Mouse (Mus musculus) heart, embryonic 12.5 days (tissue): Measurements from ENCODE around the gene 6430531B16Rik. TPM values are rescaled to one million over a fixed set of nuclear protein-coding genes. Genes with fewer than 3 reads are reported as not detected.

Experiments
- ATAC-seq: fragments of 200-750 bp; cut with Nextera tagmentation; 2 replicates; pipeline ENCODE4 v1.8.0; 2017; ENCODE audit warnings: moderate TSS enrichment, moderate library complexity; ENCODE audit not compliant: insufficient number of reproducible peaks, low FRiP score
- H3K27ac ChIP-seq: fragments of 300-500 bp; sonication (generic); 2 replicates; pipeline ENCODE4 v1.5.1; 2016; ENCODE audit warnings: mild to moderate bottlenecking, moderate library complexity; ENCODE audit not compliant: poor library complexity, severe bottlenecking
- H3K27me3 ChIP-seq: fragments of 300-500 bp; sonication (generic); replicated peaks from 2 replicates; pipeline ENCODE4 v1.6.1; 2016; ENCODE audit warnings: mild to moderate bottlenecking, moderate library complexity
- H3K36me3 ChIP-seq: fragments of 300-500 bp; sonication (generic); 2 replicates; pipeline ENCODE4 v1.6.1; 2016; ENCODE audit warnings: mild to moderate bottlenecking, moderate library complexity
- H3K4me1 ChIP-seq: fragments of 300-500 bp; sonication (generic); replicated peaks from 2 replicates; pipeline ENCODE4 v1.6.1; 2016; ENCODE audit warnings: mild to moderate bottlenecking
- H3K4me2 ChIP-seq: fragments of 300-500 bp; sonication (generic); 2 replicates; pipeline ENCODE4 v1.6.1; 2016; ENCODE audit warnings: mild to moderate bottlenecking, moderate library complexity
- H3K4me3 ChIP-seq: fragments of 300-500 bp; sonication (generic); 2 replicates; pipeline ENCODE4 v1.5.1; 2016; ENCODE audit warnings: mild to moderate bottlenecking
- H3K9ac ChIP-seq: fragments of 300-500 bp; sonication (generic); 2 replicates; pipeline ENCODE4 v1.6.1; 2016; ENCODE audit warnings: mild to moderate bottlenecking, moderate library complexity
- H3K9me3 ChIP-seq: fragments of 300-500 bp; sonication (generic); replicated peaks from 2 replicates; pipeline ENCODE4 v1.6.1; 2016; ENCODE audit warnings: mild to moderate bottlenecking, moderate library complexity
- WGBS: fragments of 180-500 bp; shearing (Covaris S2); methylation state at CpG from one replicate; pipeline ENCODE4 v1.1.7; 2016; 5-methylcytosine and 5-hydroxymethylcytosine counted together
- polyA plus RNA-seq: library from polyadenylated mRNA; unstranded; fragments of >200 nt; fragmentation: Nextera tagmentation; extraction: Ambion mirVana; gene quantifications from 2 replicates; pipeline ENCODE4 v1.2.1, GENCODE M21; 2016

The 6430531B16Rik gene
- polyA plus RNA-seq, 1 experiment from 2014 or later = 0.27 TPM

DNA sequence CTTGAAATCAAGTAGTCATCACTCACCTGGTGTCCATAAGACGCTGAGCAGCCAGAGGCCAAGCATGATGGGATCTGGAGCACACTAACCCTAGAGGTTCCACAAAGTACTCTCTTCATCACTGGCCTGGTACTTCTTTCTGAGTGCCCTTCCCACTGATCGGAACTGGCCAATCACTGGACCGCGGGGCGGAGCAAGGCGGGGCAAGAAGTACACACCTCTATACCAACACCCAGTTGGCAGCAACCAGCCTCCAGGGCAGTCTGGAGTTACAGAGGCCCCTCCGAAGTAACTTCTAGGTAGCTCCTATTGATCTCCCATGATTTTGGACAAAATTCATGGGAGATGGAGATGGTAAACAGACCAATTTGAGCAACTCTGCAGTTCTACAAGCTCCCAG is 13.9 kb upstream of the 6430531B16Rik start, which contains the start of gene Adam8:
TSS of gene Adam8 (minus strand) at position 157 of the 400 bp plus-strand sequence.
- WGBS = 29% methylated on average over 7 of the region's 7 CpGs
- no peaks in the 10 kb centered on the region for H3K9me3 ChIP-seq
- no peak within 1 kb of the TSS for H3K27ac ChIP-seq
- no peak within 1 kb of the TSS for H3K4me2 ChIP-seq
- H3K27me3 ChIP-seq = peaks cover 51% of the 10 kb centered on the region
- no peak within 1 kb of the TSS for H3K9ac ChIP-seq
- ATAC-seq = no peak
- no peaks in the 10 kb centered on the region for H3K4me1 ChIP-seq
- H3K4me3 ChIP-seq = no peak within 1 kb of the TSS
- H3K36me3 ChIP-seq = peaks cover 27% of the 10 kb centered on the region

- no peak overlapping the region for H3K27ac ChIP-seq
- WGBS = 73% methylated on average over 8 of the region's 8 CpGs
- peaks cover 15% of the 10 kb centered on the region for H3K36me3 ChIP-seq
- peaks cover 66% of the 10 kb centered on the region for H3K27me3 ChIP-seq
- H3K4me2 ChIP-seq = no peak overlapping the region
- H3K4me1 ChIP-seq = no peaks in the 10 kb centered on the region
- H3K9ac ChIP-seq = no peak overlapping the region
- no peak overlapping the region for H3K4me3 ChIP-seq
- ATAC-seq = no peak
- H3K9me3 ChIP-seq = no peaks in the 10 kb centered on the region
These were observed 12.4 kb upstream of the 6430531B16Rik start for GRCm38 (mm10) chr7:139990864-139991394.

- H3K27ac ChIP-seq = no peak overlapping the region
- 75% methylated on average over 9 of the region's 9 CpGs for WGBS
These were observed 9.7 kb upstream of the 6430531B16Rik start for GRCm38 (mm10) chr7:139988272-139988671.

GRCm38 (mm10) chr7:139984505-139984904 is 6.0 kb upstream of the 6430531B16Rik start:
- H3K4me1 ChIP-seq = 0 out of 2 replicates have a peak, but pooled peaks cover 3% of the 10 kb centered on the region
- 0 out of 2 replicates have a peak, but pooled peaks cover 2% of the 10 kb centered on the region for H3K36me3 ChIP-seq
- H3K4me2 ChIP-seq = no peak overlapping the region
- no peak overlapping the region for H3K9ac ChIP-seq
- peaks cover 82% of the 10 kb centered on the region for H3K27me3 ChIP-seq
- no peaks in the 10 kb centered on the region for H3K9me3 ChIP-seq
- no peak overlapping the region for H3K27ac ChIP-seq
- no peak overlapping the region for H3K4me3 ChIP-seq
- ATAC-seq = no peak
- 82% methylated on average over 11 of the region's 11 CpGs for WGBS

More at GRCm38 (mm10) chr7:139988272-139988671, 9.7 kb upstream of the 6430531B16Rik start:
- Histone ChIP-seq H3K4me1 (no peaks in the 10 kb centered on the region), H3K4me3 (no peak overlapping the region), H3K9me3 (no peaks in the 10 kb centered on the region), H3K36me3 (0 out of 2 replicates have a peak, but pooled peaks cover 2% of the 10 kb centered on the region), H3K4me2 (no peak overlapping the region), H3K27me3 (peaks cover 87% of the 10 kb centered on the region), H3K9ac (no peak overlapping the region)
- no peak for ATAC-seq

DNA sequence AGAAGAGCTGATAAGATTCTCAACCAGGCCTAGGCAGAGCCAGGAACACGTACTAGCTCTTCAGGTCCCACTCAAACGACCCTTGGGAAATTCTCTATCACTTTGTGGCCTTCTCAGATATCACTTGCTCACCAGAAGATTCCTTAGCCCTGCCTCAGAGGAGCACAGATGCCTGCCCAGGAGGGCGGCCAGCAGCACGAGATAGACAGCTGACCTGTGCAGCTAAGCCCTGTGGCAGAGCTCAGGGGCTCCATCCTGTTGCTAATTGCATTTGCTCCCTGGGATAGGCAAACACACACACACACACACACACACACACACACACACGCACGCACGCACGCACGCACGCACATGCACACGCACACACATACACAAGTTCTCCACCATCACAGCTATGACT is 3.5 kb upstream of the 6430531B16Rik start:
- H3K9ac ChIP-seq = no peak overlapping the region
- peaks cover 8% of the 10 kb centered on the region; the same call in 1 of the 2 replicates for H3K4me1 ChIP-seq
- no peak for ATAC-seq
- 0 out of 2 replicates have a peak, but pooled peaks cover 2% of the 10 kb centered on the region for H3K36me3 ChIP-seq
- H3K9me3 ChIP-seq = no peaks in the 10 kb centered on the region
- H3K27me3 ChIP-seq = peaks cover 76% of the 10 kb centered on the region
- H3K27ac ChIP-seq = no peak overlapping the region
- H3K4me2 ChIP-seq = no peak overlapping the region
- 69% methylated on average over 11 of the region's 11 CpGs for whole genome bisulfite sequencing
- H3K4me3 ChIP-seq = no peak overlapping the region

GRCm38 (mm10) chr7:139980778-139981177 is 2.2 kb upstream of the 6430531B16Rik start:
- H3K9ac ChIP-seq = no peak overlapping the region
- ATAC-seq = no peak
- H3K4me1 ChIP-seq = peaks cover 8% of the 10 kb centered on the region; the same call in 1 of the 2 replicates
- no peaks in the 10 kb centered on the region for H3K36me3 ChIP-seq
- H3K27me3 ChIP-seq = peaks cover 76% of the 10 kb centered on the region
- H3K27ac ChIP-seq = no peak overlapping the region
- no peaks in the 10 kb centered on the region for H3K9me3 ChIP-seq
- 46% methylated on average over 3 of the region's 3 CpGs for WGBS
- no peak overlapping the region for H3K4me2 ChIP-seq
- H3K4me3 ChIP-seq = no peak overlapping the region

- Histone ChIP-seq H3K9me3 (peaks cover 6% of the 10 kb centered on the region; the same call in 1 of the 2 replicates), H3K27ac (no peak overlapping the region), H3K36me3 (no peaks in the 10 kb centered on the region), H3K9ac (no peak overlapping the region), H3K27me3 (peaks cover 69% of the 10 kb centered on the region), H3K4me1 (peaks cover 8% of the 10 kb centered on the region; the same call in 1 of the 2 replicates), H3K4me2 (peak overlapping the region; percentile 89), H3K4me3 (peak overlapping the region; percentile 57)
- peak; percentile 30 for ATAC-seq
- 41% methylated on average over 13 of the region's 13 CpGs for WGBS
These were observed 610 bp upstream of the 6430531B16Rik start for GRCm38 (mm10) chr7:139979011-139979719.

DNA sequence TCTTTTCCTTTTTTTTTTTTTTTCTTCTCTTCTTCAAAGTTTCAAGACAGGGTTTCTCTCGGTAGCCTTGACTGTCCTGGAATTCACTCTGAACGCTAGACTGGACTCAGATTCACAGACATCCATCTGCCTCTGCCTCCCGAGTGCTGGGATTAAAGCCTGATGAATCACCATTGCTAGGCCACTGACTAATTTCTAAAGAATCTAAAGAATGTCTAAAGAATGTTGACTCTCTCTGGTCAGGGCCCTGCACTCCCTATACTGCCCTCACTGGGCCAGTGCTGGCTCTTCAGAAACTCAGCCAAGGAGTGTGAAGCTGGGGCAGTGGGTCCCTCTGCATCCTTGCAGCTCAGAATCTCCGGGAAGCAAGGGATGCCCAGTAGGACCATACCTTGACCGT is 3.1 kb downstream of the 6430531B16Rik start:
- H3K27ac ChIP-seq = no peak overlapping the region
- WGBS = 50% methylated on average over 5 of the region's 5 CpGs
- H3K4me1 ChIP-seq = peaks cover 5% of the 10 kb centered on the region; the same call in 1 of the 2 replicates
- H3K36me3 ChIP-seq = no peaks in the 10 kb centered on the region
- H3K9me3 ChIP-seq = peaks cover 6% of the 10 kb centered on the region; the same call in 1 of the 2 replicates
- no peak overlapping the region for H3K4me2 ChIP-seq
- no peak for ATAC-seq
- H3K27me3 ChIP-seq = peaks cover 74% of the 10 kb centered on the region
- no peak overlapping the region for H3K4me3 ChIP-seq
- no peak overlapping the region for H3K9ac ChIP-seq

- Histone ChIP-seq H3K9ac (no peak overlapping the region), H3K36me3 (no peaks in the 10 kb centered on the region)
- WGBS = 74% methylated on average over 10 of the region's 10 CpGs
These were observed 4.2 kb downstream of the 6430531B16Rik start for GRCm38 (mm10) chr7:139974307-139974706.

DNA sequence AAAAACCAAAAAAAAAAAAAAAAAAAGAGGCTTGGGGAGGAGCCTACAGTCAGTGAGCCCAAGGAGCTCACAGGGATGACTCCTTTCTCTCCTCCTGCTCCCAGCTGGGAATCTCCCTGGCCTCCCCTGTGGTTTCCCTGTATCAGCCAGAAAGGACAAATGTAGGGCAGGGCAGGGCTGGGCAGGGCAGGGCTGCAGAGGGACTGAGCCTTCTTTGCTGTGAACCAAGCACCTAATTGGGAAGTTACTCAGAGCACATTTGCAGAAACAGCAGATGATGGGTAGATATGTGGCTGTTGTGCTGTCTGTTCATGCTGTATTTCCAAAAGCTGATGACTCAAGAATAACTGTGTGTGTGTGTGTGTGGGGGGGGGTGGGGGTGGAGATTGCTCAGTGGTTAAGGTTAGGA is 5.6 kb downstream of the 6430531B16Rik start:
- Histone ChIP-seq H3K27me3 (peaks cover 73% of the 10 kb centered on the region), H3K27ac (no peak overlapping the region), H3K4me3 (no peak overlapping the region), H3K36me3 (no peaks in the 10 kb centered on the region), H3K4me2 (no peak overlapping the region), H3K9me3 (peaks cover 6% of the 10 kb centered on the region; the same call in 1 of the 2 replicates), H3K4me1 (no peaks in the 10 kb centered on the region), H3K9ac (no peak overlapping the region)
- no peak for ATAC-seq

More at GRCm38 (mm10) chr7:139974307-139974706, 4.2 kb downstream of the 6430531B16Rik start:
- Histone ChIP-seq H3K27me3 (peaks cover 71% of the 10 kb centered on the region), H3K9me3 (peaks cover 6% of the 10 kb centered on the region; the same call in 1 of the 2 replicates), H3K27ac (no peak overlapping the region), H3K4me2 (no peak overlapping the region), H3K4me1 (peaks cover 5% of the 10 kb centered on the region; the same call in 1 of the 2 replicates), H3K4me3 (no peak overlapping the region)
- ATAC-seq = no peak

DNA sequence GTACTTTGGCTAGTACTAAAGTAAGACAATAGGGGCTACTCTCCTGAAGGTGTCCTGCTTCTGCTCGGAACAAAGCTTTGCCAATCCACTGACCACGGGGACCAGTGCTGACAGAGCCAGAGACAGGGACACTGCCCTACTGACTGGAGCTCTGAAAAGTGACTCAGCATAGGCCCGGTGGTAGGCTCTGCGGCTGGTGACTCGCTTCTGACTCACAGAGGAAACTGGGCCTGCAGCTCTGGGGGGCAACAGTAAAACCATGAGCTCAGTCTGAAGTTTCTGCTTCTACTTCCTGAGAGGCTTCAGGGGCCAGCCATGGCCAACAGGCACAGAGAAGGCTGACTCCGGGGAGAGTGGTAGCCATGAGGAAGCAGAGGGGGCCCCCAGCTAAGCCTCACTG is 7.1 kb downstream of the 6430531B16Rik start:
- H3K36me3 ChIP-seq = no peaks in the 10 kb centered on the region
- no peak overlapping the region for H3K4me2 ChIP-seq
- H3K4me1 ChIP-seq = no peaks in the 10 kb centered on the region
- H3K4me3 ChIP-seq = no peak overlapping the region
- H3K9me3 ChIP-seq = peaks cover 6% of the 10 kb centered on the region; the same call in 1 of the 2 replicates
- WGBS = 46% methylated on average over 6 of the region's 6 CpGs
- H3K27me3 ChIP-seq = peaks cover 70% of the 10 kb centered on the region
- H3K9ac ChIP-seq = no peak overlapping the region
- no peak for ATAC-seq
- no peak overlapping the region for H3K27ac ChIP-seq
